Mouse (Mus musculus): ENCODE measurements around the gene Kcnk4. TPM values are rescaled to one million over a fixed set of nuclear protein-coding genes. Genes with fewer than 3 reads are reported as not detected.
"Not testable (repeated sequence)": the region's sequence is repeated elsewhere in the genome, so short reads cannot be mapped to it uniquely, and the experiment has no call there.

The Kcnk4 gene
- polyA plus RNA-seq, 1 experiment from 2014 or later, result 8.5 TPM

DNA sequence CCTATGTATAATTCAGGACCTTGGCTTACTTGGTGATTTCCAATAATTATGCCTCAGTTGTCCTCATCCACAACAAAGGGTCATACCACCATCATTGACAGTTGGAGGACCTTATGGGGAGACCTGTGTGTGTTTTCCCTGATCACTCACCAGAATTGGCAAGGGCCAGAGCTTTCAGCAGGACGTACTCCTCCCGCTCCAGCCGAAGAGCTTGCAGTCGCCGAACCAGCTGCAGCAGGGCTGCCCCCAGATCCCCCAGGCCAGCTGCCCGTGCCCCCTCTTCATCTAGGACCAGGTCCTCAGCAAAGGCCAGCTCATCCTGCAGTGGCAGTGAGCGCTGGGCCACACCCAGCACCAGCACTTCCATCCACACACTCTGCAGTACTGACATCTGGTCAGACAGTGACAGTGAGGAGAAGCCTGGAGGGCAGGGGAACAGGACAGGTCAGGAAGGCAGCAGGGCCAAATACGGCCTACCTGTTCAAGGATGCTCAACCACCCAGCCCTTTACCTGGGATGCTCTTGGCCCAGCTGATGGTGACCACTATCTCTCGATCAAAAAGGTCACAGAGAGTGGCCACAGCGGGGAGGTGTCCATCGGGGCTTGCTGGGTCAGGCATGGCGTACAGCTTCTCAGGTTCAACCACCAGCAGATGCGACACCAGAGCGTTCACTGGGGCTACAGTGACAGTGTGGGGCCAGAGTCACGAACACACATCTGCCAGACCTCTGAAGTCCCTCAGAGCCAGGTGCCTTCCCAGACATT lies 21.9 kb downstream of the Kcnk4 start:
- peaks cover 35% of the 10 kb centered on the region for H3K36me3 ChIP-seq (replicated peaks; ENCODE audit: control insufficient read depth, insufficient read depth)
- ATAC-seq (ENCODE audit: low FRiP score), result no peak
- no peak overlapping the region for H3K27ac ChIP-seq
- no peaks in the 10 kb centered on the region for H3K9me3 ChIP-seq (ENCODE audit: control insufficient read depth, low read length)
- H3K4me2 ChIP-seq (replicated peaks), result no peak overlapping the region
- no peak for DNase-seq (ENCODE audit: low spot score)
- no peaks in the 10 kb centered on the region for H3K27me3 ChIP-seq (ENCODE audit: control insufficient read depth, insufficient read depth, low read length)
- no peak overlapping the region for H3K4me3 ChIP-seq (replicated peaks; ENCODE audit: low read length)
- H3K4me1 ChIP-seq (replicated peaks; ENCODE audit: control insufficient read depth, insufficient read depth, low read length), result peaks cover 25% of the 10 kb centered on the region
- H3K9ac ChIP-seq, result no peak overlapping the region
- 96% methylated on average over 15 of the region's 15 CpGs for WGBS

DNA sequence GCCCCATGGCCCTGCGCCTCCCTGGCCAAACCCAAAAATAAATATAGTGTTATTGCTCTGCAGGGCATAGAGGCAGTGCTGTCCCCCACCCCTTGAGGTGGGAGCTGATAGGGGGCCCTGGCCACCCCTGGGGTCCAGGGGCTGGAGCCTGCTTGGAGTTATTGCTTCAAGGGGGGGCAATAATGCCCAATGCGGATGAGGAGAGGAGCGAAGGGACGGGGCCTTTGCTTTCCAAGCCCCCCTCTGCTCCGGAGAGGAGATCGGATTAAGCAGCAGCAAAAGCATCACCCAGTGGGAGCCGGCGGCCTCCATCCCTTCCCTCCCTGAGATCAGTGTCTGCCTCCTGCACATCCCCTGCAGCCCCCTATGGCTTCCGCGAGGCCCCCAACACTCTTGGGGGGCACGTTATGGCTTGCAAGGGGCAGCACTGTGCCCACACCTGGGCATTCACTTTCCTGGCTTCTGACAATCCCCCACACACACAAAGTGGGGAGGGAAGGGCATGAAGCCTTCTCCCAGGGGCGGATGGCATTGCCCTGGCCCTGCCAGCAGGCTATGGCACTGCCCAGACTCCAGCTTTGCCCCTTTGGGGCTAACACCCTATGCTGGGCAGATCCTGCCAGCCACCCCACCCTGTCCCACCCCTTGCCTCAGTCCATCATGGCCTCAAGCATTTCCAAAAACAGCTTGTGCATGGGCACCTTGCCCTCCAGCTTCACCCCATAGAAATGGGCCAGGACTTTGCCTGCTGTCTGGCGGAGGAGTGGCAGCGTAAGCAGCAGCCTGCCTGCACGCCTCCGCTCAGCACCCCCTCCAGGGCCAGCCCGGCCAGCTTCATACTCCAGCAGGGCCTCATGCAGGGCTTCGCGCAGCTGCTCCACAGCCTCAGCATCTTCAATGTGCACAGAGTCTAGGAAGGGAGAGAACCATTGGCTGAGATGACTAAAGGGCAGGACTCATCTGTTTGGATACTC lies 22.9 kb downstream of the Kcnk4 start:
- H3K4me2 ChIP-seq (replicated peaks), result peak overlapping the region; percentile 94
- no peaks in the 10 kb centered on the region for H3K9me3 ChIP-seq (ENCODE audit: control insufficient read depth, low read length)
- no peak overlapping the region for H3K9ac ChIP-seq
- no peak overlapping the region for H3K27ac ChIP-seq
- peaks cover 27% of the 10 kb centered on the region for H3K4me1 ChIP-seq (replicated peaks; ENCODE audit: control insufficient read depth, insufficient read depth, low read length)
- DNase-seq (ENCODE audit: low spot score) (no peak), ATAC-seq (ENCODE audit: low FRiP score) (no peak)
- WGBS, result 86% methylated on average over 19 of the region's 19 CpGs
- no peaks in the 10 kb centered on the region for H3K27me3 ChIP-seq (ENCODE audit: control insufficient read depth, insufficient read depth, low read length)
- H3K4me3 ChIP-seq (replicated peaks; ENCODE audit: low read length), result no peak overlapping the region
- peaks cover 45% of the 10 kb centered on the region for H3K36me3 ChIP-seq (replicated peaks; ENCODE audit: control insufficient read depth, insufficient read depth)

DNA sequence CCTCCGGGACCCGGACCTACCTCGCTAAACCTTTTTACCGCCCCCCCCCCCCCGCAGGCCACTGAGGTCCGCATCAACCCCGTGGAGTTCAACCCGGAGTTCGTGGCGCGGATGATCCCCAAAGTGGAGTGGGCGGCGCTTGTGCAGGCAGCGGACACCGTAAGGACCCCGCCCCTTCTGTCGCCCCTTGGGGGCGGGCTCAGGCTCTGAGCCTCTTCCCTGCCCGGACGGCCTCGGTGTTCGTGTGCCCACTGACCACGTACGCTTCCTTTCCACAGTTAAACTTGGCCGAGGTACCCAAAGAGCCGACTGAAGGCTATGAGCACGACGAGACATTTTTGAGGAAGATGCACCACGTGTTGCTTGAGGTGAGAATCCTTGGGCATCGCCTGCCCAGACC lies 24.0 kb downstream of the Kcnk4 start:
- Histone ChIP-seq H3K36me3 (replicated peaks; ENCODE audit: control insufficient read depth, insufficient read depth) (peaks cover 55% of the 10 kb centered on the region), H3K4me2 (replicated peaks) (peak overlapping the region; percentile 94), H3K27ac (peak overlapping the region; percentile 97), H3K4me1 (replicated peaks; ENCODE audit: control insufficient read depth, insufficient read depth, low read length) (peaks cover 27% of the 10 kb centered on the region), H3K9ac (peak overlapping the region; percentile 83), H3K4me3 (replicated peaks; ENCODE audit: low read length) (peak overlapping the region; percentile 71)
- H3K9me3 ChIP-seq (ENCODE audit: control insufficient read depth, low read length); DNase-seq (ENCODE audit: low spot score); ATAC-seq (ENCODE audit: low FRiP score); H3K27me3 ChIP-seq (ENCODE audit: control insufficient read depth, insufficient read depth, low read length): not testable (repeated sequence)
- under 1% methylated on average over 28 of the region's 30 CpGs for WGBS

DNA sequence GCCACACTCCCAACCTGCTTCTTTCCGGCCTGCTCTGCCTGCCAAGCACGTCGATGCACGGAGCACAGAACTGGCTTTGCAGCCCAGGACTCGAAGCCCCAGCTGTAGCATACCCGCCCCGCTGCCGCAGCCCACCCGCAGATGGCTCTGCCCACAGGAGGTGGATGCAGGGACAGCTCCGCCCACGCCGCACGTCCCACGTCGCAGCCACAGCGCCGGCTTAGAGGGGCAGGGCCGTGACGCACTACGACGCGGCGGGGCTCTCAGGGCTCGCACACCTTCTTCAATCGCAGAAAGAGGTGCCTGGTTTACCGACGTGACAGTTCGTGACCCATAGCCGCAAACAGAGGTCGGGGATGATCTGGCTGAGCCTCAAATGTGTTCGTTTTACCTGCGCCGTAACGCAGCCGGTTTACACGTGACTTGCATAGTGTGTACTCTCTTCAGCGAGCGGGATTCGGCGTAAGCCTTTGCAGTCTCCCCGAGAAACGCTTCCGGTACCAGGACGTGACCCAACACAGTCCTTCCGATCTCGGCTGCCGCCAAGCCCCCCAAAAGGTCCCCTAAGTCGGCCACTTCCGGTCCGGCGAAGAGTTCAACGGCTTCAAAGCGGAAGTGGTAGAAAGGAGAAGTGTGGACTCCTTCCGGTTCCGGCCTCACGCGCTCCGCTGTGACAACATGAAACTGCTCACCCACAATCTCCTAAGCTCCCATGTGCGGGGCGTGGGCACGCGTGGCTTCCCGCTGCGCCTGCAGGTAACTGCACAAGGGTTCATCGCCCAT lies 24.6 kb downstream of the Kcnk4 start, which contains the start of the genes Trmt112 and Prdx5:
Gene Trmt112, plus strand, starts transcription at position 192 of the 783 bp plus-strand sequence.
Gene Prdx5, minus strand, starts transcription at position 600 of the 783 bp plus-strand sequence.
- Histone ChIP-seq H3K9ac (peak within 1 kb of the TSS; percentile 83), H3K9me3 (ENCODE audit: control insufficient read depth, low read length) (no peaks in the 10 kb centered on the region), H3K4me1 (replicated peaks; ENCODE audit: control insufficient read depth, insufficient read depth, low read length) (peaks cover 27% of the 10 kb centered on the region), H3K27ac (peak within 1 kb of the TSS; percentile 97), H3K27me3 (ENCODE audit: control insufficient read depth, insufficient read depth, low read length) (no peaks in the 10 kb centered on the region), H3K36me3 (replicated peaks; ENCODE audit: control insufficient read depth, insufficient read depth) (peaks cover 61% of the 10 kb centered on the region), H3K4me2 (replicated peaks) (peak within 1 kb of the TSS; percentile 94), H3K4me3 (replicated peaks; ENCODE audit: low read length) (peak within 1 kb of the TSS; percentile 71)
- under 1% methylated on average over 65 of the region's 65 CpGs for WGBS
- DNase-seq (ENCODE audit: low spot score), result peak; percentile 94
- ATAC-seq (ENCODE audit: low FRiP score), result peak; percentile 92

DNA sequence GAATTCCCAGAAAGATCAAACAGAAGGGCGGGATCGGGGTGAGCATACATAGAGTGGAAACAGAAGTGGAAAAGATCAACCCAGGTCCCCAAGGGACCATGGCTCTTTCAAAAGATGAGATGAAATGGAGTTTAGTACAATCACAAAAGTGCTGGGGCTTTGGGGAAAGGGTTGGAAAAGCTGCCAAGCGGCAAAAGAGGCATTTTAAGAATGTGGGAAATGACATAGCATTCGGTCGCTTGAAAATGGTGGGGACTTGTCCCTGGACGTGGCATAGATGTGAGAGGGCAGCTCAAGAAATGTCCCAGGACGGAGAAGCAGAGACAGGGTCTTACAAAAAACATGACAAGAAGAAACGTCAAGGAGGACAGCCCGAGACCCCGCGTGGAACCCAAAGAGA lies 25.3 kb downstream of the Kcnk4 start:
- peak overlapping the region; percentile 71 for H3K4me3 ChIP-seq (replicated peaks; ENCODE audit: low read length)
- peak overlapping the region; percentile 94 for H3K4me2 ChIP-seq (replicated peaks)
- no peak for ATAC-seq (ENCODE audit: low FRiP score)
- H3K27me3 ChIP-seq (ENCODE audit: control insufficient read depth, insufficient read depth, low read length), result no peaks in the 10 kb centered on the region
- H3K27ac ChIP-seq, result peak overlapping the region; percentile 97
- no peak for DNase-seq (ENCODE audit: low spot score)
- 9% methylated on average over 11 of the region's 11 CpGs for WGBS
- H3K36me3 ChIP-seq (replicated peaks; ENCODE audit: control insufficient read depth, insufficient read depth), result peaks cover 65% of the 10 kb centered on the region
- H3K9ac ChIP-seq, result peak overlapping the region; percentile 83
- H3K4me1 ChIP-seq (replicated peaks; ENCODE audit: control insufficient read depth, insufficient read depth, low read length), result peaks cover 27% of the 10 kb centered on the region
- H3K9me3 ChIP-seq (ENCODE audit: control insufficient read depth, low read length), result no peaks in the 10 kb centered on the region

DNA sequence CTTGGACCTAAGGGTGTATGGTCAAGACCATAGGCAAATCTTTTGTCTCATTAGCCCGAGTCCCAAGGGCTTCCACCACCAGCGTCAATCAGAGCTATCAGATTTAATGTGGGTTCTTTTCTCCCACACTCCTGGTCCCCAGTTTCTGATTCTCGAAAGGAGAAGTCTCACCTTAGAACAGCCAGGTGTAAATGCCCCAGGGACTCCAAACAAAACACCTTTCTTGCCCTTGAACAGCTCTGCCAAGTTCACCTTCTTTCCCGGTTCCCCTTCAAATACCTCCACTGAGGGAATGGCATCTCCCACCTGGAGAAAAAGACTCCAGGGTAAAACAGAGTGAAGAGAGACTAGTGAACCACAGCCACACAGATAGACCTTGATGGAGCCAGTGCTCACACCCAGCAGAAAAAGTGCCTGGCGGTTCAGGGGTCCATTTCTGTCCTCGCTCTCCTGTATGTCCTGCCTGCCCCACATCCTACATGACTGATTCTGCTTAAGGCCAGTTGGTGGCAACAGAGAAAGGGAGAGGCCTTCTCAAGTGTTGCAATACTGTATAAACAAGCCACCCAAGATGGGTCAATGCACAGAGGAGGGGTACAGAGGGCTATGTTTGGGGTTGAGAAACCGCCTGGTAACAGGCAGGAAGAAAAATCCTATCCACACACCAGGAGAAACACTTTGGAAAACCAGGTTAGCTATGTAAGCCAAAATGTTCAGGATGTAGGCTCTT lies 26.3 kb downstream of the Kcnk4 start:
- Histone ChIP-seq H3K9me3 (ENCODE audit: control insufficient read depth, low read length) (no peaks in the 10 kb centered on the region), H3K4me1 (replicated peaks; ENCODE audit: control insufficient read depth, insufficient read depth, low read length) (peaks cover 27% of the 10 kb centered on the region), H3K9ac (peak overlapping the region; percentile 83; the same call in 1 of the 2 replicates), H3K27ac (no peak overlapping the region), H3K4me3 (replicated peaks; ENCODE audit: low read length) (peak overlapping the region; percentile 71), H3K36me3 (replicated peaks; ENCODE audit: control insufficient read depth, insufficient read depth) (peaks cover 55% of the 10 kb centered on the region), H3K27me3 (ENCODE audit: control insufficient read depth, insufficient read depth, low read length) (no peaks in the 10 kb centered on the region), H3K4me2 (replicated peaks) (peak overlapping the region; percentile 94)
- no peak for ATAC-seq (ENCODE audit: low FRiP score)
- WGBS, result 89% methylated on average over 7 of the region's 7 CpGs
- DNase-seq (ENCODE audit: low spot score), result no peak

DNA sequence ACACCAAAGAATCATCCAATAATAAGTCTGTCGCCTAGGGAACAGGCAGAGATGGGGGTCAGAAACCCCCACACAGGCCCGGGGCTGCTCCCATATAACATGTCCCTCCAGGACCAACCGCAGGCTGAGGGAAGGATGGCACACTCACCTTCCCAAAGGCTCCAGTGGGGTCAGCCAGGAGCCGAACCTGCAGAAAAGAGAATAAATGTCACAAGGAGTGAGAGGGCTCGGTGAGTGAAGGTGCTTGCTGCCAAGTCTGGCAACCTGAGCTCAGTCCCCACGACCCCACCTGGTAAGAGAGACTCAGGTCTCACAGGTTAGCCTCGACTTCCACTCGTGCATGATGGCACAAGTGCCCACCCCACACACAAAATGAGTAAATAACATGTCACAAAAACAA lies 27.2 kb downstream of the Kcnk4 start:
- Histone ChIP-seq H3K27me3 (ENCODE audit: control insufficient read depth, insufficient read depth, low read length) (no peaks in the 10 kb centered on the region), H3K36me3 (replicated peaks; ENCODE audit: control insufficient read depth, insufficient read depth) (peaks cover 47% of the 10 kb centered on the region), H3K4me2 (replicated peaks) (no peak overlapping the region), H3K4me3 (replicated peaks; ENCODE audit: low read length) (no peak overlapping the region), H3K27ac (no peak overlapping the region), H3K9ac (no peak overlapping the region), H3K9me3 (ENCODE audit: control insufficient read depth, low read length) (no peaks in the 10 kb centered on the region), H3K4me1 (replicated peaks; ENCODE audit: control insufficient read depth, insufficient read depth, low read length) (peaks cover 27% of the 10 kb centered on the region)
- ATAC-seq (ENCODE audit: low FRiP score), result no peak
- no peak for DNase-seq (ENCODE audit: low spot score)
- 91% methylated on average over 8 of the region's 8 CpGs for WGBS

DNA sequence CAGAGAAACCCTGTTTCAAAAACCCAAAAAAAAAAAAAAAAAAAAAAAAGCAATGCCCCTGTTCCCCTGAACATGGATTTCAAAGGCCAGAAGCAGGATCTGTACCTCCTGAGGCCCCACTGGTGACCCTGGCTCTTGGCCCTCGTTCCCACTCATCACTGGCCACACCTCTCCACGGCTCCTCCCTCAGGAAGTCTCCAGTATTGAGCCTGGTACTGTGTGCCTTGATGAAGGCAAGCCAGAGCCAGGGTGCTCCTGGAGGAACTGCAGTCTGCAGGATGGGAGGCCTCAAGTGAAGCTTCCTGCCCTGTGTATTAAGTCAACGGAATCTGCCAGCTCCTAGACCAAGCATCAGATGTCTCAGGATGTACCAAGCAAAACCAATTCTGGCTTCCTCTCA lies 28.1 kb downstream of the Kcnk4 start:
- ATAC-seq (ENCODE audit: low FRiP score), result no peak
- WGBS, result 90% methylated on average over 3 of the region's 3 CpGs
- H3K36me3 ChIP-seq (replicated peaks; ENCODE audit: control insufficient read depth, insufficient read depth), result peaks cover 38% of the 10 kb centered on the region

More for the DNA sequence above, 28.1 kb downstream of the Kcnk4 start:
- Histone ChIP-seq H3K4me3 (replicated peaks; ENCODE audit: low read length) (no peak overlapping the region), H3K9ac (no peak overlapping the region), H3K4me1 (replicated peaks; ENCODE audit: control insufficient read depth, insufficient read depth, low read length) (peaks cover 21% of the 10 kb centered on the region), H3K27me3 (ENCODE audit: control insufficient read depth, insufficient read depth, low read length) (no peaks in the 10 kb centered on the region), H3K9me3 (ENCODE audit: control insufficient read depth, low read length) (no peaks in the 10 kb centered on the region), H3K27ac (no peak overlapping the region), H3K4me2 (replicated peaks) (no peak overlapping the region)
- DNase-seq (ENCODE audit: low spot score), result no peak

Data from hindbrain, embryonic 14.5 days (tissue).